Mouse (Mus musculus) heart, embryonic 14.5 days (tissue): ENCODE results near the gene Fam169b. TPM values are rescaled to one million over a fixed set of nuclear protein-coding genes. Genes with fewer than 3 reads are reported as not detected.

Experiments used
- ATAC-seq: fragments of 200-750 bp; cut with Nextera tagmentation; 2 replicates; pipeline ENCODE4 v1.8.0; 2017; ENCODE audit warnings: low read depth, moderate TSS enrichment; ENCODE audit not compliant: insufficient number of reproducible peaks, insufficient read depth, low FRiP score
- H3K27ac ChIP-seq, 2 experiments: fragments of 200-500 bp in 1 of 2; fragments of 300-500 bp in 1 of 2; sonication (generic) in 1 of 2; replicated peaks in 1 of 2; 2 replicates each; pipeline ENCODE4 v1.5.1; 2012 to 2014; ENCODE audit warnings: low read depth in 2 of 2, low read length in 2 of 2, control low read depth in 1 of 2, mild to moderate bottlenecking in 1 of 2, mixed read lengths in 1 of 2; ENCODE audit not compliant: control insufficient read depth in 1 of 2, insufficient read depth in 1 of 2
- H3K27me3 ChIP-seq: fragments of 300-500 bp; sonication (generic); 2 replicates; pipeline ENCODE4 v1.6.1; 2014; ENCODE audit warnings: mild to moderate bottlenecking, low read length, control low read depth; ENCODE audit not compliant: control insufficient read depth, insufficient read depth
- H3K36me3 ChIP-seq: fragments of 300-500 bp; sonication (generic); 2 replicates; pipeline ENCODE4 v1.6.1; 2014; ENCODE audit warnings: mild to moderate bottlenecking, control low read depth, low read length, mixed read lengths; ENCODE audit not compliant: control insufficient read depth, insufficient read depth
- H3K4me1 ChIP-seq, 2 experiments: fragments of 200-500 bp in 1 of 2; fragments of 300-500 bp in 1 of 2; sonication (generic) in 1 of 2; 2 replicates each; pipeline ENCODE4 v1.6.1; 2012 to 2014; ENCODE audit warnings: low read length in 2 of 2, control low read depth in 1 of 2, mixed read lengths in 1 of 2; ENCODE audit not compliant: control insufficient read depth in 2 of 2, insufficient read depth in 2 of 2
- H3K4me2 ChIP-seq: fragments of 300-500 bp; sonication (generic); 2 replicates; pipeline ENCODE4 v1.6.1; 2014; ENCODE audit warnings: mild to moderate bottlenecking, low read length
- H3K4me3 ChIP-seq, 2 experiments: fragments of 200-500 bp in 1 of 2; fragments of 300-500 bp in 1 of 2; sonication (generic) in 1 of 2; 2 replicates each; pipeline ENCODE4 v1.5.1; 2012 to 2014; ENCODE audit warnings: low read length in 2 of 2, mild to moderate bottlenecking in 2 of 2, control low read depth in 1 of 2, low read depth in 1 of 2, moderate library complexity in 1 of 2; ENCODE audit not compliant: control insufficient read depth in 1 of 2, insufficient read depth in 1 of 2
- H3K9ac ChIP-seq: fragments of 300-500 bp; sonication (generic); 2 replicates; pipeline ENCODE4 v1.6.1; 2014; ENCODE audit warnings: mild to moderate bottlenecking, low read length
- H3K9me3 ChIP-seq: fragments of 300-500 bp; sonication (generic); 2 replicates; pipeline ENCODE4 v1.6.1; 2016; ENCODE audit warnings: low read length, control low read depth; ENCODE audit not compliant: control insufficient read depth
- WGBS: fragments of 180-500 bp; shearing (Covaris S2); extraction: QIAGEN DNeasy Blood & Tissue Kit; methylation state at CpG from one replicate; pipeline ENCODE4 v1.1.7; 2014; 5-methylcytosine and 5-hydroxymethylcytosine counted together
- polyA plus RNA-seq: library from polyadenylated mRNA; unstranded; fragments of >200 nt; fragmentation: Nextera tagmentation; extraction: Ambion mirVana; gene quantifications from 2 replicates; pipeline ENCODE4 v1.2.1, GENCODE M21; 2014

The Fam169b gene
- polyA plus RNA-seq, result 0.05 and 0.57 TPM in 2 replicates

- no peak within 1 kb of the TSS for H3K4me3 ChIP-seq
- no peak within 1 kb of the TSS for H3K4me2 ChIP-seq
- peaks cover 12% of the 10 kb centered on the region for H3K27me3 ChIP-seq
- peaks cover 11% of the 10 kb centered on the region in 2 experiments; a peak in 3 of 4 replicates for H3K4me1 ChIP-seq
- no peak within 1 kb of the TSS for H3K9ac ChIP-seq
- no peak within 1 kb of the TSS for H3K27ac ChIP-seq
- no peaks in the 10 kb centered on the region for H3K36me3 ChIP-seq
- ATAC-seq, result no peak
- no peaks in the 10 kb centered on the region for H3K9me3 ChIP-seq
Observed at GRCm38 (mm10) chr7:68273515-68273914, at the start of gene Fam169b. Fam169b (plus strand) TSS chr7:68273839.

- Histone ChIP-seq H3K4me3 (no peak overlapping the region), H3K4me1 (peaks cover 5 to 10% of the 10 kb centered on the region in 2 experiments; a peak in 2 of 4 replicates), H3K9me3 (no peaks in the 10 kb centered on the region), H3K27ac (no peak overlapping the region), H3K36me3 (peaks cover 87% of the 10 kb centered on the region), H3K9ac (no peak overlapping the region), H3K4me2 (no peak overlapping the region), H3K27me3 (no peaks in the 10 kb centered on the region)
- ATAC-seq, result no peak
- WGBS, result 86% methylated on average over 5 of the region's 5 CpGs
Observed at GRCm38 (mm10) chr7:68224006-68224405, 49.6 kb upstream of the Fam169b start.

DNA sequence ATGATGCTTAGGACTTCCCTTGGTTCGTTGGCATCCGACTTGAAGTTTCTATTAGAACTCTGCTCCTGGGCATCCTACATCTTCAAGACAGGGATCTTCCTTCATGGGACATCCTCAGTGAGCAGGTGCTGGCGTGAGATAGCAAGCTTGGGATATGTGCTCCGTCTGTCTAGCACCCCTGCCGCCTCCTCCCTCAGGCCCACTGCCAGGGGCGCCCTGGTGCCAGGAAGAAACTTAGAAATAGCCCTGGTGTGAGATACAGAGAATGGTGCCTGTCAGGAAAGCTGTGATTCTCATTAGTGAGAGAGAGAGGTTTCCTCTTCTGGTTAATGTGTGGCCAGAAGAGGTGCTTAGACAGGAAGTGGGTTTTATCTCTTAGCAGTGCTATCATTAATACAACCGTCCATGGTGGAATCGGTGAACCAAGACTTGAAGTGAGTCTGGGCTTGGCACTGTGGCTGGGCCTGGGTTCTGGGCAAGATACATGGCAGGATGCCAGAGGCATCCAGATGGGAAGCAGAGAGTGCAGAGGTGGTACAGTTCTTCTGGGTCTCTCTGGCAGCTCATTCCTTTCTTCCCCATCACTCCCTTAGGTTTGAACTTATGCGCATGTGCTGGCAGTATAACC is 48.1 kb upstream of the Fam169b start:
- Histone ChIP-seq H3K9me3 (no peaks in the 10 kb centered on the region), H3K27ac (no peak overlapping the region), H3K9ac (no peak overlapping the region), H3K36me3 (peaks cover 84% of the 10 kb centered on the region), H3K27me3 (no peaks in the 10 kb centered on the region), H3K4me3 (no peak overlapping the region), H3K4me1 (peaks cover 5 to 10% of the 10 kb centered on the region in 2 experiments; a peak in 2 of 4 replicates), H3K4me2 (no peak overlapping the region)
- WGBS, result 71% methylated on average over 9 of the region's 9 CpGs
- no peak for ATAC-seq

DNA sequence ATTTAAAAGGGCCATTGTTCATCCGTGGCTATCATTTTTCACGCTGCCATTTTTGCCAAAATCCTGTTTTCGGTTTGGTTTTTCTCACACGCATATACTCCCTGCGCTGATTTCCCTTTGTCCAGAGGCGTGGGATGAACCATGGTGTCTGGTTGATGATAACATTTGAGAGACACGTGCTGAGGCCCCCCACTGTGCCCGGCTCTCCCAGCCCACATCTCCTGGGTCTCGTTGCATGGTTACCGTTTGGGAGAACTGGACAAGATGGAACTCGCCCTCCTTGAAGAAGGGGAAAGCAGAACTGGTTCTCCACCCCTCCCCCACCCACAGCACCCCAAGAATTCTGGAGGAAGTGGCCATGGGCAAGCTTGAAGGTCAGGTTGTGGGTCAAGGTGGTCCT is 46.6 kb upstream of the Fam169b start:
- Histone ChIP-seq H3K9me3 (no peaks in the 10 kb centered on the region), H3K4me1 (peaks cover 10% of the 10 kb centered on the region in 2 experiments; a peak in 3 of 4 replicates), H3K4me3 (no peak overlapping the region), H3K4me2 (no peak overlapping the region), H3K9ac (no peak overlapping the region), H3K27me3 (no peaks in the 10 kb centered on the region), H3K36me3 (peaks cover 77% of the 10 kb centered on the region), H3K27ac (no peak overlapping the region)
- WGBS, result 84% methylated on average over 11 of the region's 11 CpGs
- ATAC-seq, result no peak

GRCm38 (mm10) chr7:68227621-68228020 is 46.0 kb upstream of the Fam169b start:
- Histone ChIP-seq H3K4me2 (no peak overlapping the region), H3K36me3 (peaks cover 71% of the 10 kb centered on the region), H3K9ac (no peak overlapping the region), H3K9me3 (no peaks in the 10 kb centered on the region), H3K4me1 (peaks cover 10 to 12% of the 10 kb centered on the region in 2 experiments; a peak in 3 of 4 replicates), H3K4me3 (no peak overlapping the region), H3K27ac (no peak overlapping the region), H3K27me3 (no peaks in the 10 kb centered on the region)
- ATAC-seq, result no peak
- 78% methylated on average over 4 of the region's 4 CpGs for WGBS

- Histone ChIP-seq H3K9ac (no peak overlapping the region), H3K4me3 (no peak overlapping the region), H3K4me2 (no peak overlapping the region), H3K4me1 (peaks cover 10 to 12% of the 10 kb centered on the region in 2 experiments; a peak in 3 of 4 replicates), H3K27ac (no peak overlapping the region), H3K36me3 (peaks cover 67% of the 10 kb centered on the region), H3K9me3 (no peaks in the 10 kb centered on the region), H3K27me3 (no peaks in the 10 kb centered on the region)
- ATAC-seq, result no peak
- 42% methylated on average over 6 of the region's 6 CpGs for WGBS
Observed at GRCm38 (mm10) chr7:68228491-68228890, 45.1 kb upstream of the Fam169b start.

DNA sequence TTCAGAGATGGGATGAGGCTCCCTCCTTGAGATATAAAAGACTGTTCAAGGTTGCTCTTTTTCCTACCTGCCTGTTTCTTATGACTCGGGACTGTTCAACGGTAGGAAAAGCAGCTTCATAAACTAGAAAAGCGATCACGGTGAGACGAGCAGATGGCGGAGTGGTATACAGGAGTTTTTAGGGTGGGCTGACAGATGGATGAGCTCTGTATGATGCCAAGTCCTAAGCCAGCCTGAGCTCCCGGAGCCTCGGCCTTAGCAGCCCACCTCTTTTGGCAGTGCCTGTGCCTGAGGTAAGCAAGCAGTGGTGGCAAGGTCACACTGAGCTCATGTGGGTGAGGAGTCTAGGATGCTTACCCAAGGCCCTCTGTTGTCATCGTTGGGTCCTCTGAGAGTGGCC is 42.8 kb upstream of the Fam169b start:
- H3K4me1 ChIP-seq, result peaks cover 14 to 17% of the 10 kb centered on the region in 2 experiments
- H3K27me3 ChIP-seq, result no peaks in the 10 kb centered on the region
- H3K4me2 ChIP-seq, result no peak overlapping the region
- no peaks in the 10 kb centered on the region for H3K9me3 ChIP-seq
- H3K27ac ChIP-seq, result no peak overlapping the region
- no peak overlapping the region for H3K9ac ChIP-seq
- WGBS, result 88% methylated on average over 9 of the region's 9 CpGs
- ATAC-seq, result no peak
- H3K4me3 ChIP-seq, result no peak overlapping the region
- peaks cover 46% of the 10 kb centered on the region for H3K36me3 ChIP-seq

- Histone ChIP-seq H3K4me1 (peaks cover 14 to 17% of the 10 kb centered on the region in 2 experiments), H3K4me3 (no peak overlapping the region), H3K9me3 (no peaks in the 10 kb centered on the region), H3K36me3 (peaks cover 29% of the 10 kb centered on the region), H3K9ac (no peak overlapping the region), H3K4me2 (no peak overlapping the region), H3K27me3 (no peaks in the 10 kb centered on the region), H3K27ac (no peak overlapping the region)
- WGBS, result 93% methylated on average over 5 of the region's 5 CpGs
- ATAC-seq, result no peak
Observed at GRCm38 (mm10) chr7:68232521-68232920, 41.1 kb upstream of the Fam169b start.
